9 mouse cellular contexts compared by ENCODE assay signal in the genomic region with DNA sequence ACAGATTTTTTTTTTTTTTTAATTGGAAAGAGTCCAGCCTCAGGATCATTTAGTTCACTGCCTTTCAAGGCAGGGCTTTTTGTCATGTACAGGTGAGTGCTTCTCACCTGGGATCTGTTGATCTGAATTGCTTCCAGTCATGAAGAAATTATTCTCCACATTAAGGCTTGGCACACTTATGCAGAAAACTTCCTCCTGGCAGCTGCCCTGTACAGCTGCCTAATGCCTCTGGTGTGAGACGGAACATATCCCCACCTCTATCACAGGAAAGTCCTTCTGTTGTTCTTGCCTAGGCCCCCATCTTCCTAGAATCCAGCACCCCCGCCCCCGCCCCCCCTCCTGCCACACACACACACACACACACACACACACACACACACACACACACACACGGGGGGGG. TPM values are rescaled to one million over a fixed set of nuclear protein-coding genes. Genes with fewer than 3 reads are reported as not detected.
A peak's percentile ranks its signal among the peaks of the same experiment; 100 is the strongest.
DNase-seq lines count a peak whose midpoint lies in the region; ATAC-seq and TF ChIP-seq lines count a peak whose summit lies in the region.
"Had no signal": no experiment of that assay in that cellular context is flagged by ENCODE, and none has a peak within 500 bp of the region (broad histone marks: within the 10 kb centered on the region; RNA-seq: fewer than 3 reads in every experiment).

No protein-coding gene starts in this region.

- 63% methylated on average over 1 of the region's 4 CpGs for WGBS in forebrain, embryonic 10.5 days
- WGBS in forebrain, embryonic 11.5 days, result 52% methylated on average over 1 of the region's 4 CpGs
- 3% methylated on average over 2 of the region's 4 CpGs for WGBS in lung, embryonic 15.5 days
- 9% methylated on average over 3 of the region's 4 CpGs for whole genome bisulfite sequencing in lung, adult 2 months
- WGBS in kidney, embryonic 16.5 days, result 34% methylated on average over 2 of the region's 4 CpGs

- no peaks in the 10 kb centered on the region for H3K36me3 ChIP-seq in forebrain, embryonic 10.5 days (replicated peaks)
- H3K36me3 ChIP-seq in forebrain, embryonic 11.5 days (ENCODE audit: control insufficient read depth, insufficient read depth, low read length), result no peaks in the 10 kb centered on the region
- H3K36me3 ChIP-seq in lung, embryonic 15.5 days, result no peaks in the 10 kb centered on the region
- no peaks in the 10 kb centered on the region for H3K36me3 ChIP-seq in kidney, embryonic 16.5 days (ENCODE audit: insufficient read depth, low read length)
- no peaks in the 10 kb centered on the region for H3K36me3 ChIP-seq in myocyte (ENCODE audit: control insufficient read depth, insufficient read depth)

- H3ac ChIP-seq in myocyte (ENCODE audit: control insufficient read depth, insufficient read length), result no peak overlapping the region

- no peak for TF ChIP-seq POLR2A in lung, adult 2 months (IDR thresholded peaks at IDR 0.05; ENCODE audit: borderline replicate concordance, extremely low read depth, low read depth, low read length)
- TF ChIP-seq POLR2A in myocyte (IDR thresholded peaks at IDR 0.05; ENCODE audit: insufficient read length, low read depth), result no peak

- peak overlapping the region; percentile 87; the same call in 1 of the 2 replicates for H3K27ac ChIP-seq in forebrain, embryonic 10.5 days
- H3K27ac ChIP-seq in forebrain, embryonic 11.5 days (ENCODE audit: low read depth, low read length), result no peak overlapping the region
- H3K27ac ChIP-seq in lung, embryonic 15.5 days, result no peak overlapping the region
- 0 out of 2 replicates have a peak overlapping the region, but pooled peaks have one; percentile 58 for H3K27ac ChIP-seq in kidney, embryonic 16.5 days (ENCODE audit: low read length)

- TF ChIP-seq CTCF in lung, adult 2 months (IDR thresholded peaks at IDR 0.05; ENCODE audit: insufficient read depth, low read length), result no peak

- peak overlapping the region; percentile 73 for H3K4me3 ChIP-seq in forebrain, embryonic 10.5 days
- H3K4me3 ChIP-seq in forebrain, embryonic 11.5 days (ENCODE audit: low read depth, low read length), result no peak overlapping the region
- H3K4me3 ChIP-seq in lung, embryonic 15.5 days, result no peak overlapping the region
- H3K4me3 ChIP-seq in lung, adult 2 months (replicated peaks; ENCODE audit: extremely low read depth, low read depth, low read length), result no peak overlapping the region
- H3K4me3 ChIP-seq in kidney, embryonic 16.5 days (ENCODE audit: low read length), result no peak overlapping the region
- H3K4me3 ChIP-seq in myocyte, result peak overlapping the region; percentile 33

- no peak for ATAC-seq in forebrain, embryonic 11.5 days (replicated peaks; ENCODE audit: low FRiP score)
- ATAC-seq in lung, embryonic 15.5 days (ENCODE audit: borderline replicate concordance, extremely low read depth, low FRiP score, low TSS enrichment), result no peak
- ATAC-seq in kidney, embryonic 16.5 days (ENCODE audit: low FRiP score, low TSS enrichment), result no peak

- DNase-seq in forebrain, embryonic 10.5 days (ENCODE audit: extremely low spot score, low spot score), result no peak
- no peak for DNase-seq in forebrain, embryonic 11.5 days (ENCODE audit: low spot score)
- no peak for DNase-seq in lung, adult 2 months
- DNase-seq in natural killer cell, adult 2 months (ENCODE audit: low spot score in 2 of 2), result no peak
- no peak for DNase-seq in left cerebral cortex, adult 11 months (ENCODE audit: low spot score)
- DNase-seq: cerebellum, postnatal 14 days had no signal

- H3K4me2 ChIP-seq in forebrain, embryonic 11.5 days (ENCODE audit: low read depth, low read length, severe bottlenecking), result no peak overlapping the region
- H3K4me2 ChIP-seq in lung, embryonic 15.5 days, result peak overlapping the region; percentile 95
- H3K4me2 ChIP-seq in kidney, embryonic 16.5 days (replicated peaks; ENCODE audit: low read depth, low read length), result peak overlapping the region; percentile 98
- H3K4me2 ChIP-seq in myocyte (ENCODE audit: low read depth), result peak overlapping the region; percentile 100

- H3K79me2 ChIP-seq in myocyte (ENCODE audit: control insufficient read depth, insufficient read depth), result no peaks in the 10 kb centered on the region

- peaks cover 24% of the 10 kb centered on the region for H3K4me1 ChIP-seq in forebrain, embryonic 10.5 days
- peaks cover 2% of the 10 kb centered on the region; the same call in 1 of the 2 replicates for H3K4me1 ChIP-seq in forebrain, embryonic 11.5 days (replicated peaks; ENCODE audit: control insufficient read depth, insufficient read depth, low read length)
- peaks cover 8% of the 10 kb centered on the region; the same call in 1 of the 2 replicates for H3K4me1 ChIP-seq in lung, embryonic 15.5 days
- H3K4me1 ChIP-seq in lung, adult 2 months (ENCODE audit: control insufficient read depth, insufficient read depth, low read length), result no peaks in the 10 kb centered on the region; the same call in 1 of the 2 replicates
- peaks cover 21% of the 10 kb centered on the region for H3K4me1 ChIP-seq in kidney, embryonic 16.5 days (ENCODE audit: insufficient read depth, low read length)

- no peak overlapping the region for H3K9ac ChIP-seq in forebrain, embryonic 11.5 days (ENCODE audit: low read length)
- no peak overlapping the region for H3K9ac ChIP-seq in lung, embryonic 15.5 days
- no peak overlapping the region for H3K9ac ChIP-seq in kidney, embryonic 16.5 days (replicated peaks; ENCODE audit: low read length)

- no peaks in the 10 kb centered on the region for H3K9me3 ChIP-seq in forebrain, embryonic 10.5 days
- H3K9me3 ChIP-seq in forebrain, embryonic 11.5 days (ENCODE audit: control insufficient read depth, low read length), result no peaks in the 10 kb centered on the region
- no peaks in the 10 kb centered on the region for H3K9me3 ChIP-seq in lung, embryonic 15.5 days
- H3K9me3 ChIP-seq in kidney, embryonic 16.5 days (ENCODE audit: low read length), result no peaks in the 10 kb centered on the region

- H3K27me3 ChIP-seq in forebrain, embryonic 10.5 days (ENCODE audit: poor library complexity, severe bottlenecking), result peaks cover 24% of the 10 kb centered on the region
- H3K27me3 ChIP-seq in forebrain, embryonic 11.5 days (ENCODE audit: control insufficient read depth, insufficient read depth, low read length), result no peaks in the 10 kb centered on the region
- H3K27me3 ChIP-seq in lung, embryonic 15.5 days, result no peaks in the 10 kb centered on the region
- H3K27me3 ChIP-seq in kidney, embryonic 16.5 days (ENCODE audit: insufficient read depth, low read length), result no peaks in the 10 kb centered on the region
- H3K27me3 ChIP-seq in myocyte (ENCODE audit: control insufficient read depth, insufficient read depth, insufficient read length), result no peaks in the 10 kb centered on the region

TF ChIP-seq in myocyte, 11 proteins besides CTCF, POLR2A, EP300 and RAD21:
- TF ChIP-seq TCF12 (IDR thresholded peaks at IDR 0.05; ENCODE audit: insufficient read depth, poor library complexity, severe bottlenecking) (no peak), POLR2AphosphoS2 (IDR thresholded peaks at IDR 0.05; ENCODE audit: insufficient read length, low read depth) (no peak)
TF ChIP-seq in myocyte: peak in this region for 0.

RNA-seq across cellular contexts. Expression of gene Slc39a8, which starts 0.6 kb away (rescaled TPM):
- polyA plus RNA-seq in forebrain, embryonic 10.5 days (2016; fragmentation: Nextera tagmentation; extraction: Ambion mirVana), result 19.6 and 20.7 TPM in 2 replicates
- polyA plus RNA-seq in forebrain, embryonic 11.5 days (2014; fragmentation: Nextera tagmentation; extraction: Ambion mirVana), result 21.2 and 22.4 TPM in 2 replicates
- polyA plus RNA-seq in lung, embryonic 15.5 days (2015; fragmentation: Nextera tagmentation; extraction: Ambion mirVana), result 20.4 and 23.9 TPM in 2 replicates
- 109 and 110 TPM in 2 replicates for polyA plus RNA-seq in lung, adult 2 months (2012; rRNA removed)
- 18.3 and 19.5 TPM in 2 replicates for polyA plus RNA-seq in kidney, embryonic 16.5 days (2015; fragmentation: Nextera tagmentation; extraction: Ambion mirVana)
- 0.96 TPM for polyA plus RNA-seq in myocyte (2012; fragmentation: generic; extraction: Trizol)

Comparison
In these comparisons a context has a peak if more than half of its experiments do, and no peak if none do; other contexts are left out.
1. H3K27ac ChIP-seq: peak in forebrain, embryonic 10.5 days (single experiment) and kidney, embryonic 16.5 days (single experiment); none in forebrain, embryonic 11.5 days (single experiment) and lung, embryonic 15.5 days (single experiment).
2. H3K4me3 ChIP-seq: peak in forebrain, embryonic 10.5 days (single experiment) and myocyte (single experiment); none in forebrain, embryonic 11.5 days (single experiment), lung, embryonic 15.5 days (single experiment), lung, adult 2 months (single experiment) and kidney, embryonic 16.5 days (single experiment).